Mouse (Mus musculus): Measurements from ENCODE around the gene Dnajb12.

The Dnajb12 gene

GRCm38 (mm10) chr10:59898180-59898778 is 18.9 kb downstream of the Dnajb12 start:
- DNase-seq = peak in 1 of 2 experiments; percentile 57

GRCm38 (mm10) chr10:59898935-59899334 is 19.6 kb downstream of the Dnajb12 start:
- DNase-seq = no peak

- DNase-seq = peak; percentile 90 to 96
Measured at GRCm38 (mm10) chr10:59899341-59900173, 20.2 kb downstream of the Dnajb12 start.

GRCm38 (mm10) chr10:59900174-59900435 is 20.7 kb downstream of the Dnajb12 start:
- no peak for DNase-seq

- peak; percentile 89 to 91 for DNase-seq
Measured at GRCm38 (mm10) chr10:59900939-59901338, 21.6 kb downstream of the Dnajb12 start.

GRCm38 (mm10) chr10:59901463-59901862 is 22.1 kb downstream of the Dnajb12 start:
- no peak for DNase-seq

- peak in 1 of 2 experiments; percentile 50 for DNase-seq
Measured at GRCm38 (mm10) chr10:59901986-59902605, 22.7 kb downstream of the Dnajb12 start.

GRCm38 (mm10) chr10:59902606-59902990 is 23.2 kb downstream of the Dnajb12 start:
- peak in 1 of 2 experiments; percentile 52 for DNase-seq

- DNase-seq = no peak
Measured at GRCm38 (mm10) chr10:59903170-59903569, 23.8 kb downstream of the Dnajb12 start.

- no peak for DNase-seq
Measured at GRCm38 (mm10) chr10:59907080-59907609, 27.8 kb downstream of the Dnajb12 start.

- peak; percentile 66 to 67 for DNase-seq
Measured at GRCm38 (mm10) chr10:59907695-59908299, 28.4 kb downstream of the Dnajb12 start.

GRCm38 (mm10) chr10:59908776-59909315 is 29.5 kb downstream of the Dnajb12 start:
- DNase-seq = no peak

GRCm38 (mm10) chr10:59909357-59909847 is 30.0 kb downstream of the Dnajb12 start:
- DNase-seq = peak; percentile 72

- DNase-seq = no peak
Measured at GRCm38 (mm10) chr10:59911091-59911490, 31.7 kb downstream of the Dnajb12 start.

GRCm38 (mm10) chr10:59911561-59912198 is 32.3 kb downstream of the Dnajb12 start:
- no peak for DNase-seq

GRCm38 (mm10) chr10:59915196-59915962 is 36.0 kb downstream of the Dnajb12 start:
- no peak for DNase-seq

GRCm38 (mm10) chr10:59916159-59916558 is 36.8 kb downstream of the Dnajb12 start:
- peak; percentile 89 to 90 for DNase-seq

- DNase-seq = peak in 1 of 2 experiments; percentile 47
Measured at GRCm38 (mm10) chr10:59916649-59917048, 37.3 kb downstream of the Dnajb12 start.

GRCm38 (mm10) chr10:59918111-59918510 is 38.8 kb downstream of the Dnajb12 start:
- no peak for DNase-seq

- peak in 1 of 2 experiments; percentile 50 for DNase-seq
Measured at GRCm38 (mm10) chr10:59919494-59920181, 40.3 kb downstream of the Dnajb12 start.

- peak in 1 of 2 experiments; percentile 55 for DNase-seq
Measured at GRCm38 (mm10) chr10:59920485-59920809, 41.1 kb downstream of the Dnajb12 start.
